Mouse (Mus musculus) spleen, adult 18-20 months (tissue): Measurements from ENCODE around the gene Ufd1.
A peak's percentile ranks its signal among the peaks of the same experiment; 100 is the strongest.

Experiments
- DNase-seq, 2 experiments: peaks; one replicate each; pipeline ENCODE4 v3.0.0; 2022; ENCODE audit warnings: mixed read lengths in 2 of 2

The Ufd1 gene

DNA sequence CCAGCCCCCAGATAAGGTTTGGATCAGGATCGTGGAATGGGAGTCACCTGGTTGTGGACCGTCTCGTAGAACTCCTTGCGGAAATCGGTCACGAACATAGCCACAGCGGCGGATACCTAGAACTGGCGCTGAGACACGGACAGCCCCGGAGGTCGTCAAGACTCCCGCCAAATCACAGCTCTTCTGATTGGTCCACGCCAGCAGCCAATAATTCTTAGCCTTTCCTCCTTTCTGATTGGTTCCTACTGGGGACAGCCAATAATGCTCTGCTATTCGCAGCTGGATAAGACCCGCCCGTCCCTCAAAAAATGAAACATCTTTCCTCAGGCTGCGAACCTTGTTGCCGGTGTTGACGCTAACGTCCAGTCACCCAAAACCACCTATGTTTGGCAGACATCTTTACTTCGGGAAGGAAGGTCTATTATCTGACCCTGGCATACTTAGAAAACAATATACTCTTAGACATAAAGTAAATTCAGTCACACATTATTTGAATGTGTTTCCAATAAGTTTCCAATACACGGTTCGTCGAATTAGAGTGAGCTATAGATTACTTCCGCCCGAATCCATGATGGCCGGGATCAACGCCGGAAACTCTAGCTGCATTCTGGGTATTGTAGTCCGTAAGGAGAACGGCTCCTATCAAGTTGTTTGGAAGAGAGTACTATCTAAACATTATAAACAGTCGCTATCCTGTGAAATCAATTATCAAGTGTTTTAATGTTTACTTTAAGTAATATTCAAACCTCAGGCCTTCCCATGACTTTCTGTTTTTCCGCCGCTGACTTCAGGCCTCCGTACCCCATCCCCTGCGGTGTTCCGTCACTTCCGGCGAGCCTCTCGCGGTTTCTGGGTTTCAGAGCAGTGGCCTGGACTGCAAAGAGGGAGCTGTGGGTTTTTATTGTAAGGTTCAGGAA, at the start of gene Ufd1, which contains the start of gene Cdc45:
Gene Ufd1 (plus strand): TSS at position 312 of the 917 bp plus-strand sequence.
Gene Cdc45 (minus strand): TSS at position 520 of the 917 bp plus-strand sequence.
- DNase-seq = peak; percentile 72 to 81

DNA sequence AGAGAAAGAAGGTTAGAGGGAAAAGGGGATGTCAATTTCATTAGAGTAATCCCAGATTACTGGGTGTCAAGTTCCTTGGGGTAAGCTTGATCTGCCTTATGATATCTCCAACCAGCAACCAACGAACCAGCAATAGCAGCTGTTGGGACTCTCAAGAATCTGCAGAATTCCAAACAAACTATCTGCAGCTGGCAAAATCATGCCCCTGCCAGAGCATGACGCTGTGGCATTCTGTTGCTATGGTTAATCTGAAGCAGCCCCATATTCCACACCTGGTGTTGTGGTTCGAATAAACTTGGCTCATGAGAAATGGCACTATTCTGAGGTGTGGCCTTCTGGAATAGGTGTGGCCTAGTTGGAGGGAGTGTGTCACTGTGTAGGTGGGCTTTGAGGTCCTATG, 48.6 kb upstream of the Ufd1 start:
- no peak for DNase-seq

DNA sequence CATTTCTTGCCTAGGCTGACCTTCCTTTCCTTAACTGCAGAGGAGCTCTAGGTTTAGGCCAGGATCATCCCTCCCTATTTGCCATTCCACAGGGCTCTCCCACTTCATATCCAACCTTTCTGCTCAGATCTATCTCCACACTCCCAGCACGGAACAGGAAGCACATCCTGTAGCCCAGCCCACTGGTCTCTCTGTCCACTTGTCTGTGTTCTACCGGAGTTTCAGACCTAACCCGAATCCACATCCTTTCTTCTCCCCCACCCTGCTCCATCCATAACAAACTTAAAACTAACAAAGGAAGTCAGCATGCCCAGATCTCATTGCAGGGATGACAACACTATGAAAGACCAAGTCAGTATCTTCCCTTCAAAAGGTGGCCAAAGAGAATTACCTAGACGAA, 45.2 kb upstream of the Ufd1 start:
- DNase-seq = no peak

DNA sequence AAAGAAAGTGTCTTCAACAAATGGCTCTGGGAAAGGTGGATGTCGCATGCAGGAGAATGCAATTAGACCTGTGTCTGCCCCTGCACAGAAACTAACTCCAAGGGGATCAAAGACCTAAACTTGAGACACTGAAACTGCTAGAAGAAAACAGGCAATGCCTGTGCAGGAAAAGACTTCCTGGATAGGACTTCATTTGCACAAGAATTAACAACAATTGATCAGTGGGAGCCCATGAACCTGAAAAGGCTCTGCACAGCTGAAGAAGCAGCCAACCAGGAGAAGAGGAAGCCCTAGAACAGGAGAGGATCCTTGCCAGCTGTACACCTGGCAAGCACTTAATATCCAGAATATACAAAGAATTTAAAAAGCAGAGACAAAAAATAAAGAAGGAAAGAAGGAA, 42.1 kb upstream of the Ufd1 start:
- DNase-seq = no peak

DNA sequence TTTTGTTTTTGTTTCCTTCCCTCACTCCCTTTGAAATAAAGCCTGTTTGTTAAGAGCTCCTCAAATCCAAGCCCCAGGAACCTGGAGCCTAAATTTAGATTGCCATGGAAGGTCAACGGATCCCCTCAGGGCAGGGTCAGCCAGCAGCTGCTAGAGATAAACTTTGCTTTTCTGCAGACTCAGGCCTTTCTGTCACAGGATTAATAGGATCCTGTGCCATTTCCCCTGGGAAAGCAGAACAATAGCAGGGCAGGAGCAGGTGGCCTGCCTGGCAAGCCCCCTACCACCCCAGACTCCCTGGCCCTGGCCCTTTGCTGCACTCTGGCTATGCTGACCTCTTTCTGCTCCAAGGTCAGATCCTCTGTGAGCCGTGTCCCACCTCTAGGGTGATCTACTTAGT, 37.6 kb upstream of the Ufd1 start:
- no peak for DNase-seq

DNA sequence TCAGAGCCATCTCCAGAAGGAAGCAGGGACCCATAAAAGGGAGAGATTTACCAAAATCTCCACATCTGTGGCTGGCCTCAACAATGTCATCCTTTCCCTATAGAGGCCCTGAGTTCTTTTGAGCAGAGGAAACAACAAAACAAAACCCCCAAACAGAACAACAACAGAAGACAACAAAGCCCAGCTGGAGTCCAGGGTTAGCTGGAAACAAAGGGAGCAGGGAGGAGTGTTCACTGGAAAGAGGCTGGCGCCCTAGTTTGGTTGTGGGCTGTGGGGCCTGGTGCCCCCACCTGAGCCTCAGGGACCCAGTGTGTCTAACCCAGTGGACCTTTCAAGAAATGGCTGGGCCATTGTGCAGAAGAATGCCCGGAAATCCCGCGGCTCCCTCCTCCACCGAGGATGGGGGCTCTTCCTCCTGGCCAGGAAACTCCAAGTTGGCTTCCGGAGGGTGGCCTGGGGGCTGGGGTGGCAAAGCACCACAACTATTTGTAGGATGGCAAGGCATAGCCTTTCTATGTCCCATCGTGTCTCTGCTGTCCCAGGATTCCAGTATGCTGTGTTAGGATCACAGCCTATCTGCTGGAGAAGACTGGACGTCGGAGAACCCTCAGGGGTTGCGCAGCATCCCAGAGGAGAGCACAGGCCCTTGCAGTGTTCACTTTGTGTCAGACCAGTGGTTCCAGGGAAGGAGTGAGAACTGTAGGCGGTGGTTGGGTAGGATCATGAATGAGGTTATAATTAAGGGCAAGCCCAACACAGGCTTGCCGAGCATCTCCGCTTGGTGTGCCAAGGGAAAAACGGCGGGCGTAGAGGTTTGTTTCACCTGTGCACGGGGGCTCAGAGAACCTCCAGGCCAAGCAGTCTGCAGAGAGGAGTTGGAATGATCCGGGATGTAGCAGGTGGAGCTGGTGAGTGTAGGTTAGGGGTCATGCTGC, 35.7 kb upstream of the Ufd1 start:
- no peak for DNase-seq

DNA sequence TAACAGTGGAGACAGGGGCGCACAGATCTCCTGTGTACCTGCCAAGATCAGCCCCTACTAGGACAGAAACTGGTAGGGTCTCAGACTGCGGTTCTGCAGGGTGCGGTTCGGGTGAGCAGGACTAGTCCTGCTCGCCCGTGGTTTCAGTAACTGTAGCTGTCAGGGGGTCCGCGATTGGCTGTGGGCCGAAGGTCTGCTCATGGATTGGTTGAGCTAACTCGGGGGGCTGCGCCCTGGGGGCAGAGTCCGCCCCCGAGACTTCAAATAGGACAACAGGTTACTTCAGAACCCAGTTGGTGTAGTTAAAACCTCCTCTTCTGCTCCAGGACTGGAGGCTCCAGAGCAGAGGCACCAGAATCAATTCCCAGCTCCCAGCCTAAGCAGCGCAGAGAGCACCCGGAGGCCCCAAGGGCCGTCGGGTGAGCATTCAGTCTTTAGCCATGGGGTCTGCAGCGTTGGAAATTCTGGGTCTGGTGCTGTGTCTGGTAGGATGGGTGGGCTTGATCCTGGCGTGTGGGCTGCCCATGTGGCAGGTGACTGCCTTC, 35.0 kb upstream of the Ufd1 start, which contains the start of gene Cldn5:
Gene Cldn5 (plus strand): TSS at position 292 of the 545 bp plus-strand sequence.
- DNase-seq = peak in 1 of 2 experiments; percentile 6

DNA sequence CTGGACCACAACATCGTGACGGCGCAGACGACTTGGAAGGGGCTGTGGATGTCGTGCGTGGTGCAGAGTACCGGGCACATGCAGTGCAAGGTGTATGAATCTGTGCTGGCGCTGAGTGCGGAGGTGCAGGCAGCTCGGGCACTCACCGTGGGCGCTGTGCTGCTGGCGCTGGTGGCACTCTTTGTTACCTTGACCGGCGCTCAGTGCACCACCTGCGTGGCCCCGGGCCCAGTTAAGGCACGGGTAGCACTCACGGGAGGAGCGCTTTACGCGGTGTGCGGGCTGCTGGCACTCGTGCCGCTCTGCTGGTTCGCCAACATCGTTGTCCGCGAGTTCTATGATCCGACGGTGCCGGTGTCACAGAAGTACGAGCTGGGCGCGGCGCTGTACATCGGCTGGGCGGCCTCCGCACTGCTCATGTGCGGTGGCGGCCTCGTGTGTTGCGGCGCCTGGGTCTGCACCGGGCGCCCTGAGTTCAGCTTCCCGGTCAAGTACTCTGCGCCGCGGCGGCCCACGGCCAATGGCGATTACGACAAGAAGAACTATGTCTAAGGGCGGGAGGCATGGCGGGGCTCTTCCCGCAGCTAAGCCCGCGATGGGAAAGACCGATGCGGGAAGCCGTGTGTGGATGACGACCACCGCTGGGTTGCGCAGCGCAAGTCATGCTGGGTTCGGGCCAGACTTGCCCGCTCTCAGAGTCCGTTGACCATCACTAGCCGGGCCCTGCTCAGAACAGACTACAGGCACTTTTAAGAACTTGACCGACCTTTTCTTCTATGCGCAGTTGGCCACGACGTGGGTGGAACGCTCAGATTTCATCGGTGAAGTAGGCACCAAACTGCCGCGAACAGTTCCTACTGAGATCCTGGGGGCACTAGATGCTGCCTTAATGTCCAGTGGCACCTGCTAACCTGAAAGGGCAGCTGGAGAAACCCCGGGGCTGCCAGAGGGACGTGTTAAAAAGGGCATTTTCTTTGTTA, 34.2 kb upstream of the Ufd1 start:
- no peak for DNase-seq

DNA sequence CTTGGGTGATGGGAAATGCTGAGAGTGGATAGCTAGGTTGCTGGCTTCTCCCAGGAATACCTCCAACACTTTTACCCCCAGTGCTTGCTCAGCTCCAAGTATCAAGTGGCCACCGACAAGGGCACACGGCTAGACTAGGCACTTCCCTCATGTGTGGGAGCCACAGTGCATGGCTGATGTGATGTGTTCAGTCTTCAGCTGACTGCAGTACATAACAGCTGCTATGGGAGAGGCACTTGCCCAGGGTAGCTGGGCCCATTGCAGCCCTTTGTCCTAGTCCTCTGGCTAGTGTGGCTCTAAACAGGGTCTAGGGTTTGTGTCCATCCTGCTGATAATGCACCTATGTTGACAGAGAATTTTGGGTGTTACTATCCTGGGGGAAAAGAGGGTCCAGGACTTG, 33.1 kb upstream of the Ufd1 start:
- DNase-seq = no peak

DNA sequence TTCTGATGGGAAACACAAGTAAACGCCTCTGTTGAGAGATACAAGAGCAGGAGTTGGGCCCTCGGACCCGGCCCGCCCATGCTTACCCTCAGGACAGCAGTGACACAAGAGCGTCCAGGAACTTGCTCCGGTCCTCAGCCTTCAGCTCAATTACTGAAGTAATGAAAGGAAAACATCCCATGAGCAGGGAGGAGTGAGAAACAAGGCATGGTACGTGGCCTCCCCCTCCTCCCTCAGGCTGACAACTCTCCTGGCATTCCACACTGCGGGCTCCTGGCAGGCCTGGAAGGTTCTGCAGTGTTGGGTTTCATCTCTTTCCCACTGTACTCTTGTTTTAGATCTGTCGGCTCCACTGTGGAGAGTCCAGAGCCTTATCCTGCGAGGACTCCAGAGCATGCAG, 29.8 kb upstream of the Ufd1 start:
- no peak for DNase-seq

DNA sequence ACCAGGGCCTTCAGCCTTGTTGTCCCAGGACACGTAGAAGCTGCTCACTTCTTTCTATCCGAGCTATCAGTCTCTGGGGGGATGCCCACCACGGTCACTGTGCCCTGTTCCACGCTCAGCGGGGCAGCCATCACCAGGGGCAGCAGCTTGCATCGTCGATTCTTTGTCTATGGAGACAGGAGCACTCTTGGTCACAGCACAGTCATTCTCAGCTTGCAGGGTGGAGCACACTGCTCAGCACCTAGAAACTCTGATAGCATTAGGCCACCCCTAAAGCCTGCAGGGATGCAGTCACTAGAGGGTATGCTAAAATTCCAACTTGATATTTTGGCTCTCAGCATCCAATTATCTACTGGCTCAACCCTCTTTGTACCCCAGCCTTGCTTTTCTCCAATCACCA, 26.6 kb upstream of the Ufd1 start:
- no peak for DNase-seq

DNA sequence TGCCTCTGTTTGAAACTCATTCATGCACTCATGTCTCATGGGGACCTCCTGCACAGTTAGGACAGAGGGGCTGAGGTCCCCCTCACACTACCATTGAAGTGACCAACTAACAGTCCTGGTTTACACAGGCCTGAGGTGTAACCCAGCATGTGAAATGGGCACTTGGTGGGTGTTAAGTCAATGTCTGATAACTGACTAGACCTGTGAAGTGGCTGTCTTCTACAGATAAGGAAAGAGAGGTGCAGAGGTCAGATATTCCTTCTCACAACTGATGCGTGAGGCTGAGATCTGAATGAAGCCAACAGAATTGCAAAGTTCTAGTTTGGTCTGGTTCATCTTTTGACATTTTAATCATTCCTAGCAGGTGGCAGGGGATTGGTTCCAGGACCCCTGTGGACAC, 26.1 kb upstream of the Ufd1 start:
- no peak for DNase-seq

DNA sequence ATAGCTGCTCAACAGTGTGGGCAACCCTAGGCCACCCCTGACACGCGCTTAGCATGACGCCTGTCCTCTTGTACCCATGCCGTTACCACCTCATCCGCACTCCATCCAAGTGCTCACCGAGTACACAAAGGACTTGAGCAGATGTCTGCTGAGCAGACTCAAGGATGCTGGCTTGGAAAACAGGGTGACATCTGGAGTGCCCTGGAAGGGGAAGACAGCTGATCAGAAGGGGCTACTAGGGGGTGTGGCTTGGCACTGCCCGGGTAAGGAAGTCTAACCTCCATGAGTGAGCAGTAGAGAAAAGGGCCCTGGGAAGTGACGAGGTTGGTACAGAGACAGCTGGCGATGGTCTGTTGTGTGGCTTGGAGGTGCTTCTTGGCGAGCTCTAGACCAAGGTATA, 24.9 kb upstream of the Ufd1 start:
- no peak for DNase-seq

DNA sequence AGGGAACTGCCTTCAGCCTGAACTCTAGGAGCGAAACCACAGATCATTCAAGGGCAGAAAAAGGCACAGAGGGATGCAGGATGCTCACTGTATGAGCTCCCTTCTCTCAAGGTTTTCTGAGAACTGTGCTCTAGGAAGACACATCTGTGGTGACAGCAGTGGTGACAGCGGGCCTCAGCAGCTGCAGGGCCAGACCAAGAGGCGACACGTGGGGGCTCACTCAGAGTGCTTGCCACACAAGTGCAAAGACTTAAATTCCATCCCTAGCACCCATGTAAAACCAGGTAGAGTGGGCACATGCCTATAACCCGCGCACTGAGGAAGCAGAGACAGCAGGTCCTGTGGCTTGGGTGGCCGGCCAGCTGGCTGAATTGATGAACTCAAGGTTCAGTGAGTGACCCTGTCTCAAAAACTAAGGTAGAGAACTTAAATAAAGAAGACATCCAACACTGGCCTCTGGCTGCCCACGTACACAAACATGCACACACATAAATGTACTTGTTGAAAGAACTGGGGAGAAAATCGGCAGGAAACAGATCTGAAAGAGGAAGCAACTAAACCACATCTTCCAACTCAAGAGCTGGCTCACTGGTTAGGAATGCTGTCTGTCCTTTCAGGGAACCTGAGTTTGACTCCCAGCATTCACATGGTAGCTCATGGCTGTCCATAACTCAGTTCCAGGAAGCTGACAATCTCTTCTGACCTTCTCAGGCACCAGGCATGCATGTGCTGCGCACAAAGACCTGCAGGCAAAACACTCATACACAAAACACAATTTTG, 22.8 kb upstream of the Ufd1 start:
- DNase-seq = no peak

DNA sequence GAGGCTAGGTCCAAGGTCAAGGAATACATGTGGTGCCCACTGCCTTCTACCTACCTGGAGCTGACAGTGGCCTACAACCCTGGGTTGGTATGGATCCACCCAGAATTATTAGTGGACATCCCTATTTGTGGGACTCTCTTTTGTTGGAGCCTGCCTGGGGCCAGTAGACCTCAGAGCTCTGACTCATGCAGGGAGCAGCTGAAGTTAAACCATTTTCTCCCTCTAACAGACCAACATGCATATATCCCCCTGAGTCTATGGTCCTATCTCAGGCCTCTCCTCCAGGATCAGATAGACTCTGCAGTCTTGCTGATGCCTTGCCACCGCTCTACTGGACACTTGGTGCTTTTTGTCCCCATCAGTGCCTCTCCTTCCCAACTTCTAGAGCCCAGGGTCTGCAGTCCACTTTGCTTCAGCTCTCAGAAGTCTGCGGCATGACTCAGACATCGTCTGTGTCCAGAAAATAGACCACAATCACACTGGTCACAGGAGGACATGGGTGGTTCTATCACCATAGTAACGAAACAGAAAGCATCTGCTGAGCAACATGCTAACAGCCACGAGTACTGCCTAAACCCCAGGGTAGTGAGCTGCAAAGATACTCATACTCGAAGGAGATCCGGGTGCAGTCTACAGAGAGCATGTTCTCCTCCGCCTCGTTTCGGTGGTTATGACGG, 16.2 kb upstream of the Ufd1 start:
- DNase-seq = no peak

DNA sequence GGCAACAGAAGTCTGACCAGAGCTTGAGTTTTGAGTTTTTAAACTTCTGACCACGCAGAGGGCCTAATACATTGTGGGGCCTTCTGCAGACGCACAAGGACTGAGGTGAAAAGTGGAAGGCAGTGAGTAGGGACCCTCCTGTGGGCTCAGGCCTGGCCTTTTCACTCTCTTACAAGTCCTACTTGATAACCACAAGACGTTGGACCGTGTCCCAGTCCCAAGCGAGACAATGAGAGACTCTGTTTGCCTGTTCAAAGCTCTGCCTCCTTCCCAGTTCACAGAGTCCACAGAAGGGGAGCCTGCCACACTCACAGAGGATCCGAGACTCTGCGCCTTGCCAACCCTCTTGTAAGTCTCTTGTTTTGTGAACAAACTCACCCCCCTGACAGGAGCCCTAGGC, 14.9 kb upstream of the Ufd1 start:
- no peak for DNase-seq

DNA sequence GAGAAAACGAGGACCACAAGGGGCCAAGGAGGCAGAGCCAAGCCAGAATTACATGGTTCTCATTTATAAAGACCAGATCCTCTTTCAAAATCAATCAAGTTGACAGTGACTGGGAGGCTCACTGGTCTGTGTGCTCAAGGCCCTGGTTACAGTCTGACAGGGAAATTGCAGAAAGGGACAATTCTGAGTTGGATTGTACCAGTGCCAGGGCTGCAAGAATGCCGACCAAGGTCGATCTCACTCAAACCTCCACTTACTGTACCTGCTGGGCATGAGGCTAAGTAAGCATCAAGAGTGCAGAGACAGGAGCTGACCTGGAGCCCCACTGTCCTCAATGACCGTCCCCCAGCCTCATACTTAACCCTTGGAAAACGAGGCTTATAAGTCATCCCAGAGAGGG, 13.4 kb upstream of the Ufd1 start:
- DNase-seq = no peak

DNA sequence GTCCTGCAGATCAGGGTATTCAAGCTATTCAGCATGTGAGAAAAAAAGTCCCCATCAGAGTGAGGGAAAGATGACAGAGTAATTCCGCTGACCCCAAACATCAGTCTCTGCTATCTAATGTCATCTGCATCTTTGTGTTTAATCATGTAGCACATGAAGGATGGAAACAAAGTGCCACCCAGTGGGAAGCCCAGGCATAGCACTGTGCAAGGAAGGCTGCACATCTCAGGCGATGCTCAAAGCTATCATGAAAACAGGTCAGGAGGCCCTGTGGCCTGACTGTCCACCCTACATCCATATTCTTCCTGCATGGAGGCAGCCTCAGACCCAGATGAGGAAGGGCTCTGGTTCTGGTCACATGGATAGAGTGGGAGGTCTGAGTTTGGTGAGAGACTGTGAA, 12.7 kb upstream of the Ufd1 start:
- peak in 1 of 2 experiments; percentile 17 for DNase-seq

DNA sequence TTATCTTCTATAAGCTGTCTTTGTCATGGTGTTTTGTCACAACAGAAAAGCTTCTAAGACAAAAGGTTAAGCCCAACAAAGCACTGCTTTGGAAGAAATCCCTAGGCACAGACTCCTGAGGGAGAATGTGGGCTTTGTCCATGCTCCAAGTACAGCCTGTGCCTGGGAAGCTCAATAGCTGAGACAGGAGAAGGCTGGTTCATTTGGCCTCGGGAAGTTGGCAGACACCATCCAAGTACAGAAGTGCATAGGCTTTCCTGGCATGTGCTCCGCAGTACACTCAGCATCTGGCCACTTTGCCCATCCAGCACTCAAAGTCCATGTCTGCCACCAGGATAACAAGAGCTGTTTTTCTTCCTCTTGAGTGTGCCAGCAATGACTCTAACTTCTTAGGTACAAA, 5.8 kb upstream of the Ufd1 start:
- DNase-seq = no peak

DNA sequence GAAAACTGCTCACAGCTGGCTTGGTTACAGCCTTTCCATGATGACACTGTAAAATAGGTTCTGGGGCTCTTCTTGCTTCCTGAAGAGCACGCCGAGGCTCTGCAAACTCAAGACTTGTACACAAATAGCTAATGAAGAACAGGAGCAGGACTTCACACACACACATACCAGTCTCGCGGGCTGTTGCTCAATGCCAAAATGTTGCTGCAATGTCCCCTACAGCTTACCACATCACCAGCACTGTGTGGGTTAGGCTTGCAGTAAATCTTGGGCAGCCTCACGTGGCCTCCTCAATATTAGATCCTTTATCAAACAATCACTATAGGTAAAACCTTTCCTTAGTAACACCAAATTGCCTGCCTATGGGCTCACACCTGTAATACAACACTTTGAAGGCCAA, 2.6 kb upstream of the Ufd1 start:
- DNase-seq = no peak

DNA sequence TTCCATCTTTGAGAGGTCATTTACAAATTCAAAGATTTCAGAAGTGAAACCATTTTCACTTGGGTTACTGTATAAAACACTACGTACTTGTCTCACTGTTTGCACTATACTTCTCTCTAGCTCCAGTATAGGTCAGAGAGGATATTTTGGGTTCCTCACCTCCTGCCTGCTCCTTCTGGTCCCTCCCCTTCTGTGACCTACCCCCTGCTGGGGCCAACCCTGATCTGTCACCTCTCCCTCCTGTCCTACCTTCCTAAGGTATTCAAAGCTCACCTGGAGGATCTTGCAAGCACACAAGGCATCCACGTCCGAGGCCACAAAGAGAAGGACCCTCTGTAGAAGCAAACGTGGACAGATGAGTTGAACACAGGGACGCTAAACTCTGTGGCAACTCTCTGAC, 547 bp upstream of the Ufd1 start:
- no peak for DNase-seq
